Mouse (Mus musculus) heart, adult 8-10 months (tissue): ENCODE measurements around the gene Cfap54. TPM values are rescaled to one million over a fixed set of nuclear protein-coding genes. Genes with fewer than 3 reads are reported as not detected.

ENCODE experiments used
- DNase-seq: peaks from one replicate; pipeline ENCODE4 v3.0.0; 2022; ENCODE audit warnings: low spot score
- total RNA-seq, 4 experiments: library from RNA; stranded (reverse); gene quantifications; 2 replicates each; pipeline ENCODE4 v1.2.4; 2022

Cfap54 gene
- total RNA-seq, 4 experiments from 2014 or later = 0.52 to 1.00 (median 0.70) TPM

DNA sequence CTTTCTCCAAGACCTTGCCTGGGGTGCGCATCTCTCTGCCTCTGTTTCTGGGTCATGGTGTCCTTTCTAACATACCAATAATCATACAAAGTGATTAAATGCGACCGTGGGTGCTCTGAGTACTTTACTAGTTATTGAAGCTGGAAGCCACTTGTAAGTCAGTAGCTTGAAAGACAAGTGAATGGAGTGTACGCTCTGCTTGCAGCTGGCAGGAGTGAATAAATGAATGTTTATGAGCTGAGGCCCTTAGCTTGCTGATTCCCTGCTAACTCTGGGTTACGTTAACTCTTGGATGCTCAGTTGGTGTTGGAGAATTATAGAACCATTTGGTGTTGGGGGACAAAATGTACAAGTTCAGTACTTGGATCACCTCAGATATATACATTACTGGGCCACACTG, 298.7 kb downstream of the Cfap54 start:
- DNase-seq = no peak

DNA sequence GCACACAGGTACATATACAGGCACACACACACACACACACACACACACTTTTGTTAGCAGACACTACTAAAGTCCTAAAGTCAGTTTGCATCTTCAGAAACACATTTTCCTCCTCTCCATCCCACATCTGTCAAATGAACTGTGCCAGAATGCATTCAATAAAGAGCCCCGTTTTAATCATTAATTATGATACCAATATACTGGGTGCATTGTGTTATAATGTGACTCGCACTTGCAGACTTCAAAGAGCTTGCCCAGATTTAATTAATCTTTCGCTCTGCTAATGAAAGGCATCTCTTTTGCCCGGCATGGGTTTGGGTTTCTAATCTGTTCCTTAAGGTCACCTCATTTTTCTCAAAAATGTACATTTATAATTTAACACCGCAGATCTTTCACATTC, 327.1 kb downstream of the Cfap54 start:
- no peak for DNase-seq

DNA sequence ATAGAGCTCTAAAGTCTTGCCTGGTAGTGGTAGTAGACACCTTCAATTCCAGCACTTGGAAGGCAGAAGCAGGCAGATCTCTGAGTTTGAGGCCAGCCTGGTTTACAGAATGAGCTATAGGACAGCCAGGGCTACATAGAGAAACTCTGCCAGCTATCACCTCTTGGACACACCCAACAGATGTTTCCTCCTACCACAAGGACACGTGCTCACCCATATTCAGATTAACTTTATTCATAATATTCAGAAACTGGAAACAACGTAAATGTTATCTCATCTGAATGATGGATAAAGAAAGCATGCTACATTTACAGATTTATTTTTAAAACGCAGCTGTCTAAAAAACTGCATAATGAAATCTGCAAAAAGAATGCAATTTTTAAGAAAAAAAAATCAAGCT, 351.1 kb downstream of the Cfap54 start:
- no peak for DNase-seq

DNA sequence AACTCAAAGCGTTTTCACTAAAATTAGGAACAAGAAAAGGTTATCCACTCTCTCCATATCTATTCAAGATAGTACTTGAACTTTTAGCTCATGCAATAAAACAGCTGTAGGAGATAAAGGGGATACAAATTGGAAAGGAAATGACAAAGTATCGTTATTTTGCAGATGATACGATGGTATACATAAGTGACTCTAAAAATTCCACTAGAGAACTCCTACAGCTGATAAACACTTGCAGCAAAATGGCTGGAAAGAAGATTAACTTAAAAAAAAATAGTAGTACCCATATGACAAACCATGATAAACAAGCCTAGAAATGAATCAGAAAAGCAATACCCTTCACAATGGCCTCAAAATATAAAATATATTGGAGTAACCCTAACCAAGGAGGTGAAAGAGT, 352.7 kb downstream of the Cfap54 start:
- DNase-seq = no peak

Other genes starting within 250 kb of the Cfap54 start
- 10 to 100 TPM; 12.3 to 18.1 (median 16.0) TPM for gene Cdk17, start 79.3 kb upstream of the Cfap54 start, total RNA-seq
- 10 to 100 TPM; 32.0 to 37.6 (median 35.2) TPM for gene Elk3, start 229.5 kb upstream of the Cfap54 start, total RNA-seq